Mouse (Mus musculus) frontal cortex, adult (tissue): ENCODE data around the gene Ank3.

Source experiments
- ATAC-seq: cut with Nextera tagmentation; 2 replicates; pipeline ENCODE4 v1.9.2; 2017; ENCODE audit warnings: mild to moderate bottlenecking, moderate library complexity, mixed read lengths; ENCODE audit not compliant: low TSS enrichment

The Ank3 gene

DNA sequence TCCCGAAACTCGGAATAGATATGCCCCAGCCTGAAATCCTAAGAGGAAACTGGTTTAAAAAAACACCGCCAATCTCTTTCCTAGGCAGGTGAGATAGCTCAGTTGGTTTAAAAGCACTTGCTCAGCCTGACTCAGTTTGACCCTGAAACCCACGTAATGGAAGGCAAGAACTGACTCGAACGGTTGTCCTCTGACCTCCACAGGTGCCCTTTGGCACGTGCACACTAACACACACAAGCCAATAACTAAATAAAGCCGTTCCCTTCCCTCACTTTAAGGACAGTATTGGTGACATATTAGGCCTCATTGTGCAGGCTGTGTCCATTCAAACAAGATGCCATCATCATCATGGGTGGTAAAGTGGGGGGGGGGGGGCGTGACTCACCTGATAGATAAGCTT is 528.4 kb downstream of the Ank3 start:
- ATAC-seq: no peak

DNA sequence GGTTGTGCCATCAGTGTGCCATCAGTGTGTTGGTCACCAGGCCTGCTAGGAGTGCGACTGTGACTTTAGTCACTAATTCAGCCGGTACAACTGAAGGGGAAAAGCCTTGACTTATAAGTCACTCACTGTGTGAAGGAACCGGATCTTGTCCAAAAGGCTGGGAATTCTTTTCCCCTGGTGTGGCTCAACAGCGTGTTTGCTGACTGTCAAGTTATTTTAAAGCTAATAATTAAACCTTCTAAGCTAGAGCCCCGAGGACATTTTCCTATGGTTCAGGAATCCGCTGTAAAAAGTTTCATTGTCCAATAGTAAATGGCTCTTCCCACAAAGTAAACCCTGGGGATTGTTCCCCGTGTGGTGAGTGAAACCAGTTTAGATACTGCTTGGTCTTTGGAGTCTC is 529.8 kb downstream of the Ank3 start:
- no peak for ATAC-seq

GRCm38 (mm10) chr10:69930503-69930902 is 531.9 kb downstream of the Ank3 start:
- ATAC-seq: no peak

DNA sequence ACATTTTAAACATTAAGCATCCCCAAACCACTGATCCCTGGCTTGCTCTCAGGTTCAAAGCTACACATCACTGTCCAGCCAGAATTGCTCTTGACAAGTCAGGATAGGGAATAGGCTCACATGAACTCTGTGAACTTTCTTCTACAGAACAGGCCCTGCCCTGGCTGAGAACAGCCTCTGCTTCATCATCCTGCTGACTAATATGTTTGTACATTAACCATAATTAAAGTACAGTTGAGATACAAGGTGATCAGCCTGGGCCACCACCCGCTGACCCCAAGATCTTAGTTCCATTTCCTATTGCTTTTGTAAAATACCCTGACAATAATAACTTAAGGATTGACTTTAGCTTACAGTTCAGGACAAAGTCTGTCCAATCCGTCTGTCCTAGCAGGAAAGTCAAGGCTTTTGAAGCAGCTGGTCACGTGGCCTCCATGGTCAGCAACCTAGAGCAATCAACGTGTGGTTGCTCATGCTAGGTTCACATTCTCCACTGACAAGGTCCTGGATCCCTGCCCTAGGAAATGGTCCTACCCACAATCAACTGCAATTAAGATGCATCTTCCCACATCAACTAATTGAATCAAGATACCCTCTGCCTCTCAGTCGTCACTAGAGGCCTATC is 538.0 kb downstream of the Ank3 start:
- ATAC-seq: no peak

DNA sequence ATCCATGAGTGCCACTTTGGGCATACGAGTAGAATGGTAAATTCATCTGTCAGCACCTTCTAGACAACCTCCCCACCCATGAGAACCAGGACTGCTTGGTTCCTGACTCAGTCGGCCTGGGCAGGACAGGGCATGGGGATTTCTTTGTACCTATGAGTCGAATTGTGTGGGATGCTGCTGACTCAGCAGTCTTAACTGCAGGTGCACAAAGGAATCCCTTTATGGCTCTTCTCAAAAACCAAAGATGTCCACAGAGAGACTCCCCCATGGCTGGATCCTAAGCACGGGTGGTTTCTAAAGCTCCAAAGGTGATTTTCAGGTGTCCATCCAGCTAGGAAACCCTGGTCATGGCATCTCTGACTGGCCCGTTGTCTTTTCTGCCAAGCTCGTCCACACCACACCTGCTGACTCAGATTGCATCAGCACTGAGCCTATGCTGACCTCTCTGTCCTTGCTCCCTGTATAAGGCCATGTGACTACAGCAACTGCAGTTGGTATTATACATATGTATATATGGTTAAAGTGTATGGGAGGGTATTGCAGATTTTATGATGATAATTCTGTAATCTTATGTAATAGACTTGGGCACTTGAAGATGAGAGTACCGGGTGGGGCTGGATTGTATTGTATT is 538.8 kb downstream of the Ank3 start:
- ATAC-seq: no peak

- ATAC-seq: no peak
Measured at GRCm38 (mm10) chr10:69939144-69939543, 540.6 kb downstream of the Ank3 start.

- ATAC-seq: no peak
Measured at GRCm38 (mm10) chr10:69939966-69940365, 541.4 kb downstream of the Ank3 start.

DNA sequence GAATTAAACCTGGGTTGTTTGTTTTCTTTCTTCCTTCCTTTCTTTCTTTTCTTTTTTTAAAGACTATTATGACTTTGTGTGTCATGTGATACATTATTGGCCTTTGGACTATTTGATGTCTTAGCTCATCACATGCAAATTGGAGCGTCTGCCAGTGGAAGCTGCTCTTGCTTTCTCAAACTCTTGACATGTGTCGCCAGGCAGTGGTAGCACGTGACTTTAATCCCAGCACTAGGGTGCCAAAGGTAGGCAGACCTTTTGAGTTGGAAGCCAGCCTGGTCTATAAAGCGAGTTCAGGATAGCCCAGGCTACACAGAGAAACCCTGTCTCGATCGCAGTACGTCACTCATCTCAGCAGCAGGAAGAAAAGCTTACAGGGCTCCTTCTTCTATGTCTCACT is 542.4 kb downstream of the Ank3 start:
- no peak for ATAC-seq

- ATAC-seq: no peak
Measured at GRCm38 (mm10) chr10:69944845-69945244, 546.3 kb downstream of the Ank3 start.

GRCm38 (mm10) chr10:69945870-69946269 is 547.3 kb downstream of the Ank3 start:
- no peak for ATAC-seq

DNA sequence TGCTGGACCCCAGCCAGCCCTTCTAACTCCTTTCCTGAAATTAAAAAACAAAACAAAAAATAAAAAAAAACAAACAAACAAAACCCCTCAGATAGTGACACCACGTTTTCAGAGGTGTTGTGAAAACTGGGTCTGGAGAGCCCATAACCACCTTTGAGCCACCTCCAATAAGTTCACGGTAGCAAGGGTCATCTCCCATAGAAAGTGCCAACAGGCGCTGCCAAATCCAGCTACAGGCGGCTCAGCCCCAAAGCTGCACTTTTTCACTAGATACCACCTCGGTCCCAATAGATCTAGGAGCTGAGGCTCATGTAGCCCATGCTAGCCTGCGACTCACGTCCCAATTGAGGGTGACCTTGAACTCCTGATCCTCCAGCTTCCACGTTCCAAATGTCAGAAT is 547.7 kb downstream of the Ank3 start:
- ATAC-seq: 0 out of 2 replicates have a peak, but pooled peaks have one; percentile 3

GRCm38 (mm10) chr10:69947093-69947492 is 548.5 kb downstream of the Ank3 start:
- ATAC-seq: 0 out of 2 replicates have a peak, but pooled peaks have one; percentile 8

- ATAC-seq: no peak
Measured at GRCm38 (mm10) chr10:69950236-69950918, 551.8 kb downstream of the Ank3 start.

DNA sequence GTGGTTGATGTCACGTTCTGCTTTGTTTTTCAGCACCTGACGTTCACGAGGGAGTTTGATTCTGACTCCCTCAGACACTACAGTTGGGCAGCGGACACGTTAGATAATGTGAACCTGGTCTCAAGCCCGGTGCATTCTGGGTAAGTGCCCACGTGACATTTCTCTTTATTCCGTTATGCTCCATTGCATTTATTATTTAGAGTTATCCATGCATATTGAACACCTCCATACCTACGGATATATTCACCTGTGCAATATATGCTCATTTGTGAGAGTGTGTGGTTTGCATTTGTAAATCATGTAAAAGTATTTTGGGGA is 552.3 kb downstream of the Ank3 start:
- ATAC-seq: no peak

DNA sequence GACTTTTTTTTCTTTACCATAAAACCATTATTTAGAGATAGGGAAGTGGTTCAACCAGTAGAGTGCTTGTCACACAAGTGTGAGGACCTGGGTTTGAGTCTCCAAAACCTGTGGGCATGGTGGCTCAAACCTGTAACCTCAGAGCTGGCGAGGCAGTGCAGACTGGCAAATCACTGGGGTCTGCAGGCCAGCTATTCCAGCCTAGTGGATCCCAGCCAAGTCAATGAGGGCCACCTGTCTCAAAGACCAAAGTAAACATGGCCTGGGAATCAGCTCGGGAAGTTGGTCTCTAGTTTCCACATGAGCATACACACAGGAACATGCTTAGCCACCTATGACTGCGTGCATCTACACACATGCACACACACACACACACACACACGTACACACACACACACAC is 552.9 kb downstream of the Ank3 start:
- ATAC-seq: no peak

GRCm38 (mm10) chr10:69952316-69952715 is 553.7 kb downstream of the Ank3 start:
- ATAC-seq: no peak

GRCm38 (mm10) chr10:69954657-69955267 is 556.2 kb downstream of the Ank3 start:
- no peak for ATAC-seq

DNA sequence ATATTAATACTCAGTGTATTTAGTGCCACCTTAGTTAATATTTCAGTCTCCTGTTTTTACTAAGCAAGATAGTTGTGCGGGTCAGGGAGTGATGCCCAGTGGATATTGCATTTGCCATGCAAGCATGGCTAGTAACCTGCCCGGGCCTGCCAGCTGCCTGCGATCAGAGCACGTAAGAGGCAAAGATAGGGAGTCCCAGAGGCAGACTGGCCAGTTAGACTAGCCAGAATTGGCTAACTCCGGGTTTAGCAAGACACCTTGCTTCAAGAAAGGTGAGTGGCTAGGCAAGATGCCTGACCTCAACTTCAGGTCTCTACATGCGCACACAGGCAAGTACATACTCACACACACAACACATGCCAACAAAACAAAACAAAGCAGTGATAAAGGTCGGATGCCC is 563.7 kb downstream of the Ank3 start:
- ATAC-seq: no peak

DNA sequence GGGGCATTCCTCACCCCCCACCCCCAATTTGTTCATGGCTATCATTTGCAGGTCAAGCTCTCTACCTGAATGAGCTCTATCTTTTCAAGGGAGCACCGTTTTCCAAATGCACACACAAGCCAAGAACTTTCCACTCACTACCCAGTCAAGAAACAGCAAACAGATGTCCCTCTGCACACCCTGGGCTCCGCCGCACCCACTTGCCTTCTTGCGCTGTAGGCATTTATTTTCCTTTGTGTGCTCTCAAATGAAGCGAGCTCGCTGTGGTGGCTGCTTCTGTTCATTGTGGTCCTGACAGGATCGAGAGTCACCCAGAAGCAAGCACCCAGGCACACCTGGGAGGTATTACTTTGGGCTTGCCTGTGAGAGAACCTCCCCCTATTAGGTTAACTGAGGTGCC is 564.4 kb downstream of the Ank3 start:
- peak; percentile 81 for ATAC-seq

GRCm38 (mm10) chr10:69964611-69965010 is 566.0 kb downstream of the Ank3 start:
- no peak for ATAC-seq

- ATAC-seq: no peak
Measured at GRCm38 (mm10) chr10:69965085-69965484, 566.5 kb downstream of the Ank3 start.

DNA sequence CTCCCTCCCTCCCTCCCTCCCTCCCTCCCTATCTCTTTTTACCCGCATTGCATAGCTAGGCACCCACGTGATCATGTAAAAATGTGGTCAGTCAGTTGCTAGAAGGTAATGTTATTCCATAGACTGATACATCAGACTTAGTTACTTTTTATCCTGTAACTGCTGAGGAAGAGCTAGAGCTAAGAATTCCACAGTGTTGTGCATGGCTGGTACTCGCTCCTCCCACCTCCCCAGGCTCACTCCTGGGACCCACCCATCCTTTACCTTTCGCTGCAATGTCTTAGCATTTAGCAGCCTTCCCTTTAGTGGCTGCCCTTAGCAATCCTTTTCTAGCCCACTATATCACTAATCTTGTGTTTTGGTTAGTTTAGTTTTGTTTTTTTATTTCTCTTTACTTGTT is 569.4 kb downstream of the Ank3 start:
- no peak for ATAC-seq

GRCm38 (mm10) chr10:69979636-69980035 is 581.1 kb downstream of the Ank3 start:
- no peak for ATAC-seq
